ENCODE assay signal across 35 mouse cellular contexts in the genomic region with DNA sequence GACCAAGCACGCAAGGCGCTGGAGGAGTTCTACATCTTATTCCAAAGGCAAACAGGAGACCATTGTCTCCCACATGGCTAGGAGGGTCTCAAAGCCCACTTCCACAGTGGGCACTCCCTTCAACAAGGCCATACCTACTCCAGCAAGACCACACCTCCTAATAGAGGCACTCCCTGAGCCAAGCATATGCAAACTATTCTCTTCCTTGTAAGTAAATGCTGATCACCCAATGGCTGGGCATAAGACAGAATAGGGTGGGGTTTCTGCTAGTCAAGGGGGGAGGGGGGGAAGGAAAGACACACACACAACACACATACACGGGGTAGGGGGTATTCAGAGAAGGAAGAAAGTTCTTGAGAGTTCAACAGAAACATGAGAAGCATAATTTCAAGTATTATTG.
"Had no signal": no experiment of that assay in that cellular context is flagged by ENCODE, and none has a peak within 500 bp of the region (broad histone marks: within the 10 kb centered on the region; RNA-seq: fewer than 3 reads in every experiment).

No protein-coding gene starts in this region.

- H3K9me3 ChIP-seq: heart, embryonic 13.5 days; heart, embryonic 15.5 days; hindbrain, embryonic 10.5 days; hindbrain, embryonic 12.5 days; hindbrain, embryonic 13.5 days; hindbrain, embryonic 15.5 days; intestine, embryonic 15.5 days; kidney, embryonic 15.5 days had no signal

- ATAC-seq: hindbrain, embryonic 16.5 days; hindbrain, postnatal 0 days; inflammation-experienced regulatory T-cells, adult 6 months; intestine, embryonic 15.5 days; intestine, embryonic 16.5 days; intestine, postnatal 0 days had no signal

- H3K4me1 ChIP-seq: hindbrain, embryonic 12.5 days; hindbrain, embryonic 13.5 days; hindbrain, embryonic 15.5 days; intestine, embryonic 15.5 days; kidney, embryonic 15.5 days had no signal

- H3K27me3 ChIP-seq: heart, embryonic 12.5 days; heart, embryonic 13.5 days; heart, embryonic 15.5 days; hindbrain, embryonic 12.5 days; hindbrain, embryonic 13.5 days; hindbrain, embryonic 15.5 days; intestine, embryonic 15.5 days; kidney, embryonic 15.5 days had no signal

- DNase-seq: heart, postnatal 10 days; heart, postnatal 14 days; heart, postnatal 36 days; heart, postnatal 4 days; kidney, adult 11 months; kidney, adult 18-20 months; kidney, adult 2 months; kidney, adult 8-10 months; kidney, adult 9 months; kidney, postnatal 10 days; kidney, postnatal 14 days; kidney, postnatal 25 days; kidney, postnatal 36 days; kidney, postnatal 4 days; layer of hippocampus, adult 9-11 months; layer of hippocampus, postnatal 36 days had no signal

- H3K4me2 ChIP-seq: heart, embryonic 11.5 days; heart, embryonic 12.5 days; heart, embryonic 13.5 days; heart, embryonic 15.5 days; hindbrain, embryonic 12.5 days; hindbrain, embryonic 13.5 days; hindbrain, embryonic 14.5 days; hindbrain, embryonic 15.5 days; intestine, embryonic 15.5 days; kidney, embryonic 15.5 days had no signal

- H3K9ac ChIP-seq: heart, embryonic 12.5 days; heart, embryonic 13.5 days; heart, embryonic 15.5 days; hindbrain, embryonic 12.5 days; hindbrain, embryonic 13.5 days; hindbrain, embryonic 14.5 days; hindbrain, embryonic 15.5 days; intestine, embryonic 15.5 days; kidney, embryonic 15.5 days had no signal

- H3K27ac ChIP-seq: heart, embryonic 13.5 days; heart, embryonic 15.5 days; hindbrain, embryonic 10.5 days; hindbrain, embryonic 12.5 days; hindbrain, embryonic 13.5 days; hindbrain, embryonic 14.5 days; hindbrain, embryonic 15.5 days; hindbrain, postnatal 0 days; intestine, embryonic 15.5 days; kidney, embryonic 15.5 days; kidney, postnatal 0 days; layer of hippocampus, adult 2 months; left cerebral cortex, adult 2 months had no signal

- H3K4me3 ChIP-seq: heart, embryonic 12.5 days; heart, embryonic 13.5 days; heart, embryonic 15.5 days; hindbrain, embryonic 10.5 days; hindbrain, embryonic 12.5 days; hindbrain, embryonic 13.5 days; hindbrain, embryonic 15.5 days; intestine, embryonic 15.5 days; kidney, embryonic 15.5 days; layer of hippocampus, adult 2 months; left cerebral cortex, adult 2 months had no signal
